Mouse (Mus musculus) cerebellum, adult (tissue): ENCODE measurements around the gene Atrnl1.
"Not testable (repeated sequence)": the region's sequence is repeated elsewhere in the genome, so short reads cannot be mapped to it uniquely, and the experiment has no call there.

Source experiments
- ATAC-seq: cut with Nextera tagmentation; 2 replicates; pipeline ENCODE4 v1.9.2; 2017; ENCODE audit warnings: mild to moderate bottlenecking, moderate library complexity, mixed read lengths; ENCODE audit not compliant: insufficient number of reproducible peaks, low FRiP score, low TSS enrichment

The Atrnl1 gene

DNA sequence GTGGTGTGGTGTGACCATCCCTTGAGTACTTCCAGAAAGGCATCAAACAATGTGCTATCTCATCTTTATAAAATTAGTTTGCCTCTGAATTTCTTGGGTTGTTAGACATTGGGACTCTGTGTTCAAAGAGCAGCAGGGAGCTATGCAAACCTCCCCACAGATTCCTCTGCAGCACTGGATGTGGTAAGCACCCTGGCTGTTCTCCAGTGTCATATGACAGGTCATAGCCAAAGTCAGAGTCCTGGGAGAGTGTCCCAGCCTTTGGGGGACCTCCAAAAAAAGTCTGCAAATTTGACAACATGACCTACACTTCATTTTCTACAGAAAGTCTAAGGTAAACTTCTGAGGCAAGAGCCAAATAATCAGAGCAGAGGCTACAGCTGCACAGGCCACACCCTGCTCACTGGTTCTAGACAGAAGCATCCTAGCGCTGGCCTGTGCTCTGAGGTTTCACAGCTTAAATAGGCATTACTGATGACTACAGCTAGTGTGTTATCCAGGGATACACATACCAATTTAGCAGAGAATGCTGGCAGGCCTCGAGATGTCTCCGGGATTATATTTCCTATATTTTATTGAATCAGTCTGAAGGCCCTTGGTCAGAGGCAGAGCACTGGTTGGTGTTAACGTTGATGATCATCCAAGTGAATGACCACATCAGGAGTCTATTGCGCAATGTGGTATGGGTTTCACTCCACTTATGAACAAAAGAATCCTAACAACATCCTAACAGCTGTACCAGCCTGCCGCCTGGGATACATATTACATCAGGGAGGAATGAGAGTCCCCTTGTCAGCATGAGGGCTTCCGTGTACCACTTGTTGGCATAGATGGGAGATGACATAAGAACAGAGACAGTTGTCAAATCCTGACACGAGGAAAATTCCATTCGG, 406.0 kb downstream of the Atrnl1 start:
- no peak for ATAC-seq

DNA sequence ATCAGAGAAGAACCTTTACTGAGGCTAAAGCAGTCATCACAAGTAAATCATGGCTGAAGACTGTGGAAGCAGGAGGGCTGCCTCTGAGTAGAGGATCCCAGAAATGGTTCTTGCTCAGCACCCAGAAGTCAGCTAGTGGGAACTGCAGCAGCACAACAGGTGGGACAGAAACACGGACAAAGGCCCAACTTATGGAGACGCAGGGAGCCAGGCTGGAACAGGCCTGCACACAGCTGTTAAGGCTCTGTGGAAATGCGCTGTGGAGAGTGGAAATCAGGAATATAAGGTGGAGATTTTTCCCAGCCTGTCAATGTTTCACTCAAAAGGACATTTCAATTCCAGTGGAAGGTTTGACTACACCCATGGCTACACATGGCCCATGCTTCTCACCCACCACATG, 406.6 kb downstream of the Atrnl1 start:
- no peak for ATAC-seq

DNA sequence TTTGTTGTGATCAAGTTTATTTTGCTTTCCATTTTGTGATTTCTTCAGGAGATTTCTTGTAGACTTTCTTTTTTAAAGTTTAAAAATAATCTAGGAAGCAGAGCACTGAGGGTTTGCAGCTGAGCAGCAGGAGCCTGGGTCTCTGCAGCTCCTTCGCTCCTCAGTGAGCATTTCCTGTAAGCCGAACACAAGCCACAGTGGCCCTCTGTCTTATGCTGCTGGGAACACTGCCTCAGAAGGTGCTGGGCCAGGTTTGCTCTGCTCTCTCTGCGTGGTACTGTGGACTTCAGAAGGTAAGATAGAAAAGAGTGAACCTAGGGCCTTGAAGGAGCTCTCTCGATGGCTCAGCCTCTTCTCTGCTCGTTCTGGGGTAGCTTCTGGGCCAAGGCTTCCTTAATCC, 407.9 kb downstream of the Atrnl1 start:
- ATAC-seq, result no peak

DNA sequence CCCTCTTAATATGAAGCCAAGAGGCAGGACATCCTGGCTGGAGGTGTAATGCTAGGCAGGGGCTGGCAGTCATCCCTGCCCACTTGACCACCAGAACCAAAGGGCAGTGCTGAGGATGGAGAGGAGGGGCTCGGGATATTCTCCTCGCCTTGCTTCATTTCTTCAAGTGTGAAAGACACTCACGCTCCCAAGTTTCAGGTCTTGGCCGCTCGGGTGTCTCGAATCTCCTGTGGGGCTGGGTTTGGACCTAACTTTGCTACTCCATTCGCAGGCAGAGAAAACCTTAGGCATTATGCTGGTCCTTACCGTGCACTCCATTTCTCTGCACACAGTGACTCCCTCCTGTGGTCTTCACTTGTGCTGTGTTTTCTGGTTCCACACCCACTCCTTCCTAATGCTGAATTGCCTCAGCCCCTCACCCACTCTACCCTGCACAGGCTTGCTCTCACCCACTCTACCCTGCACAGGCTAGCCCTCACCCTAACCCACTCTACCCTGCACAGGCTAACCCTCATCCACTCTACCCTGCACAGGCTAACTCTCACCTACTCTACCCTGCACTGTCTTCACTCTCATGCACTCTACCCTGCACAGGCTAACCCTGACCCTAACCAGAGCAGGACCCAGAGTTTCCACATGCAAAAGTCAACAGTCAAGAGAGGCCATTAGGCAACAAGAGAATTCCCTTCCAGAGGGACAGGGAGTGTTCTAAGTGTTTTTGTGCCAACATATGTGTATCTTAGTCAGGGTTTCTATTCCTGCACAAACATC, 410.9 kb downstream of the Atrnl1 start:
- ATAC-seq, result no peak

DNA sequence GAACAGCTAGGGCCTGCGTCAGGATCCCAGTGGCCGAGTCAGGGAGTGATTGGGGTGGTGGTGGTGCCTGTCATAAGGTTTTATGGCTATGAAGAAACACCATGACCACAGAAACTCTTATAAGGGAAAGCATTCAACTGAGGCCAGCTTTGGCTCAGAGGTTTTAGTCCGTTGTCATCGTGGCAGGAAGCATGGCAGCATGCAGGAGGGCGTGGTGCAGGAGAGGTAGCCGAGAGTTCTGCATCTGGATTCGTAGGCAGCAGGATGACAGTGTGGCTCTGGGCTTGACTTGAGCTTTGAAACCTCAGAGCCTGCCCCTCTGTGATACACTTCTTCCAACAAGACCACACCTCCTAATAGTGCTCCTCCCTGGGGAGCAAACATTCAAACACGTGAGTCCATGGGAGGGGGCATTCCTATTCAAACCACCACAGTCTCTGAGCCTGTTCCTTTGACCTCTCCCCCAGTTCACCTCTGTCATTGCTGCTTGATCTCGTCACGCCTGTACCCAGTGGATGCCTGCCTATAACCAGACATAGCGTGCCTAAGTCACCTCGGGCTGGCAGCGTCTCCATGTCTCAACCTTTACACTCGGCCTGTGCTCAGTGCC, 412.5 kb downstream of the Atrnl1 start:
- ATAC-seq, result no peak

DNA sequence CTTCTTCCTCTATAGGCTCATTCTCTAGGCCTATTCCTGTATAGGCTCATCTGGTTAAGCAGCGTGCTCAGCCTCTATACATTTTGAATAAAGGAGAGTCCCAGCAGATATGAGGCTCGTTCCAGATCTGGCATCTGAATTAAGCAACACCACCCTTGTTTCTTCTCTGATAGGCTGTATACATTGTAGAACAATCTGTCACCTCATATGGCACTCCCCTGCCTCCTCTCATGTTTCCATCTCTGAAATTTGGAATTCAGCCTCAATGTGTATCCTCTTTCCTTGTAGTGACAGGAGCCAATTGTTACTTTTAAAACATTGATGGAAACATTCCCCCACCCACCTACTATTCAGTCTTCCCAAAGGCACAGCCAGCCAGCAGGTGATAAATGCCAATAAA, 414.2 kb downstream of the Atrnl1 start:
- no peak for ATAC-seq

DNA sequence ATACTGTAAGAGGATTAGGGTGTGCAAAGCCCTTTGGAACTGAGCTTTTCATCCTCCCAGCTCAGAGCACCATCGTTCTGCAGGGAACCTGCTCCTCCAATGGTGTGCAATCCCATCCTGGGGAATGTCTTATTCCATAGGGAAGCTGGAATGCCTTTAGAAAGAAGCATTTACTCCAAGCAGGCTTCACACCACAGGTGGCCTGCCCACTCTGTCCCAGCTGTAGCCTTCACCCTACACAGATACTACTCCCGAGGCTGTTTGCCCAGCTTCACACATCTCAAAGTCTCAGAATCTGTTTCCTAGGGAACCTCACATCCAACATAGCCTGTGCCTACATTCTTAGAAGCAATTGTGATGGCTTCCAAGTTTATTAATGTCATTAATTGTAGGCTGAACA, 418.8 kb downstream of the Atrnl1 start:
- ATAC-seq, result no peak

DNA sequence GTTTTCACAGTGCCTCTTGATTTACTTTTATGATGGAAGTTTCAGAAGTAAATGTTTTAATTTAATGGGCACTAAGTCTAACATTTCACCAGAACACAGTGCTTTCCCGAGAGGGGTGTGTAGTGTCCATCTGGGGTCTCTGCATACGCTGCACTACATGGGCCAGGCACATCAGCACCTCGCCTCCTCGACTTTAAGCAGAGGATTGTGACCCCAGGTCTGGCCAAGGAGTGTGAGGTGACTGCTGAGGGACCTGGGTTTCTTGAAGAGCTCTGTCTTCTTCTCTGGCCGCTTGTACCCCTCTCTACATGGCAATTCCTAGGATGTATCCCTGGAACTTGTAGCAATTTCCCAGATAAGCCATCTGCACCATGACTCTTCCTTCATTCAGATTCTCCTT, 422.4 kb downstream of the Atrnl1 start:
- ATAC-seq, result no peak

DNA sequence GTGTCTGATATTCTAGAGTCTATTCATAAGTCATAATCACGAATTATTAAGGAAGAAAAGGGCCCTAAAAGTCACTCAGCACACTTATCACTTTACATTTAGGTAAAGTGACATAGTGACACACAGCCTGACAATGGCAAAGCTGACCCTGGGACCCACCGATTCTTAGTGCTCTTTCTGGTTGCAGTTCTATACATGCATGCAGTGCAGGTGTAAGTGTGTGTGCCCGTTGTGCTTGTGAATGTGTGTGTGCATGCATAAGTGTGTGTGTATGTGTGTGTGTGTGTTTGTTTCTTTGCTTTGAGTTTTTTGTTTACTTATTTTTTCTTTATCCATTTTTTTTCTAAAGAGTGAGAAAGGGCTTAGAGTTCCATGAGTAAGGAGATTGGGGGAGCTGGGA, 425.3 kb downstream of the Atrnl1 start:
- ATAC-seq, result no peak

DNA sequence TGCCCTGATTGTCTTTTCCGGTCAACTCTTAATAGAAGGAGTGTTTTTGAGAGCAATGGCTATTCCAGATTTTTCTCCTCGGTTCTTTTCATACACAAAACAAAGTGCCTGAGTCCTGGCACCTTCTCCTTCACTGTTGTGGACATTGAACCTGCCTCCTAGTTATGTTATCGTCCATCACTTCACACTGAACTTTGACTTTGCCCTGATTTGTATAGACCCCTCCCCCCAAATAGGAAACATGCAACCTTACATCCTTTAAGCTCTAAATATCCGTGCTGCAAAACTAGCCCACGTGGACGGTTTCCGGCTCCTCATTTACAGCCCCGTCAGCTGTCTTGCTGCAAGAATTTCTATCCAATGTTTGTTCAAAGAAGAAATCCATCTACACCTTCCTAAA, 432.3 kb downstream of the Atrnl1 start:
- ATAC-seq, result no peak

DNA sequence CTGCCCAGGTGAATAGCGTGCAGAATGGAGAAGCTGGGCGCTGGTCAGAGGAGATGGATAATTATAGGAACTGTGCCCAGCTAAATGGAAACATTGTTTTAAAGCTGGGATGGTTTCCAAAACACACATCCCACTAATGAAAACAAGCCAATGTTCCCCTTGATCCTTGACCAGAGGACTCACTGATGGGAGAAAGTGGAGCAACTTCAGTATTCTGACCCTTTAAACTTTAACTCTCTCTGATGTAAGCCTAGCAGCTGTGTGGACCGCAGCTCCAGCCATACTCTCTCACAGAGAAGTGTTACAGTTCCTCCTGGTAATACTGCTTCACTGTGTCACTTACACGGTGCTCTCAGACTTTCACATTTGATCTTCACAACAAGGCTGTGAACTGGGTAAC, 432.7 kb downstream of the Atrnl1 start:
- ATAC-seq, result no peak

DNA sequence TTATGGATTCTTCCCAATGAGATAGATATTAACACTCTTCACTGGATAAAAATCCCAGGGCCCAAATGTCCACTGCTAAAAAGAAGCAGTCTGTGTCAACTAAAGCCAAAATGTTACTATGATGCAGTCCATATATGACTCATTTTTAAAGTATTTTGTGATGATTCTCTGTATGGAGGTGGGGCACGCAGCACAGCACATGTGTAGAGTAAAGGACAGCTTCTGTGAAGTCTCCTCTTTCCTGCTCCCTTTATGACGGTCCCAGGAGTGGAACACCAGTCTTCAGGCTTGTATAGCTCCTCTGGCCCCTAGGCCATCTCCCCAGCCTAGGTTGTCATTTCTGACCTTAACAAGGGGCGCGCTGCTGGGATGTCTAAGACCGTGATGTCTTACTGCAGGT, 434.0 kb downstream of the Atrnl1 start:
- no peak for ATAC-seq

DNA sequence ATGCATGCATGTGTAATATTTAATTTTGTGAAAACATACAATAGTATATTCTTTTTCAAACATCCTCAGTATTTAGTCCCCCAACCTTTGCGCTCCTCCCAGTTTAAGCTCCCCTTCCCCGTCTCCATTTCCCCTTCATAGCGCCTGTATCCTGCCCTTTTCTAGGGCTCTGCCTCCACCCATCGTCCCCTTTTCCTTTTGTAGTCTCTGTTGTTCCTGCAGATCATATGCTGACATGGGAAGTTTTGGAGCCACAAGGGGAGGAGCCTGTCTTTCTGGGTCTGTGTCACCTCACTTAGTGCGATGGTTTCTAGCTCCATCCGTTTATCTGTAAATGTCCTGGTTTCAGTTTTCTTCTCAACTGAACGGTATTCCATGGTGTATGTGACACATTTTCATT, 435.8 kb downstream of the Atrnl1 start:
- no peak for ATAC-seq

DNA sequence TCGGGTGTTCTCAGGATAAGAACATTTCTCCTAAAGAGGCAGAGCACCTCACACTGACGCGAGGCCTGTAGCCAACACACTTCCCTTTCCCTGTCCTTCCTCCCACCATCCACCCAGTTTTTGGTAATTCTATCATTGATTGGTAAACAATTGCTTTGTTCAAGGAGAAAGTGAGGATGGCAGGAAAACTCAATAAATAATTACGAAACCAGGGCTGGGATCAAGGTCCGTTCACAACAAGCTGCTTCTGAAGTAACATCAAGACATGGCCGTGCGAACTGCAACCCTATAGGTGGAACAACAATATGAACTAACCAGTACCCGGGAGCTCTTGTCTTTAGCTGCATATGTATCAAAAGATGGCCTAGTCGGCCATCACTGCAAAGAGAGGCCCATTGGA, 439.6 kb downstream of the Atrnl1 start:
- not testable (repeated sequence) for ATAC-seq

DNA sequence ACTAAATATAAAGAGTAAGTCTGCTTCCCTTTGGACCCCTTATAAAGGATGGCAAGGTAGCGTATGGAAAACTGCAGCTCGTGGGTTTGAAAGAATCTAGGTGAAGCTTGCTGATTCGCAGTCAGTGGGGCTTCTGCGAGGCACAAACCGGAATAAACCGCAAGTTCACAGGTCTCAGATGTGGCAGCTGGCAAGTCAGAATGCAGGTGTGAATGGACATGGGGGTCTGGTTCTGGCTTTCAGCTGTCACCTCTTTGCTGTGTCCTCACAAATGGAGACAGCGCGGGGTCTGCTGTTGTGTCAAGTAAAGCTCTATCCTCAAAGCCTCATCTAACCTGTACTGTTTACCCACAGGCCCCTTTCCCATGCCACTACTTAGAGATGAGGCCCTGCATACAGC, 440.2 kb downstream of the Atrnl1 start:
- no peak for ATAC-seq

DNA sequence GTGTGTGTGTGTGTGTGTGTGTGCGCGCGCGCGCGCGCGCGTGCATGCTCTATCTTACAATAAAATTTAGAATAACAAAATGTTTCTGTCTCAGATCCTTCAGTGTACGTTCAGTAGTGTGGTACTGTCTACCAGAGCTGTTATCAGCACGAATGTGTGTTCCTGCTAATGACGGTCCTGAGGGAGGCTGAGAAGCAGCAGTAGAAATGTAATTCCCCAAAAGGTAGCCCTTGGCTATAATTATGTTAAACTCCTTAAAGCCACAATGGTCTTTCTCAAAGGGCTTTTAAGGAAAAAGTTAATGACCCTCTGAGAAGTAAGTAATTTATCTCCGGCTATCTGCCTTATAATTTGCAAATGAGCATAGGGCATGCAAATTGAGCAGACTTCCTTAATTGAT, 441.1 kb downstream of the Atrnl1 start:
- ATAC-seq, result no peak

DNA sequence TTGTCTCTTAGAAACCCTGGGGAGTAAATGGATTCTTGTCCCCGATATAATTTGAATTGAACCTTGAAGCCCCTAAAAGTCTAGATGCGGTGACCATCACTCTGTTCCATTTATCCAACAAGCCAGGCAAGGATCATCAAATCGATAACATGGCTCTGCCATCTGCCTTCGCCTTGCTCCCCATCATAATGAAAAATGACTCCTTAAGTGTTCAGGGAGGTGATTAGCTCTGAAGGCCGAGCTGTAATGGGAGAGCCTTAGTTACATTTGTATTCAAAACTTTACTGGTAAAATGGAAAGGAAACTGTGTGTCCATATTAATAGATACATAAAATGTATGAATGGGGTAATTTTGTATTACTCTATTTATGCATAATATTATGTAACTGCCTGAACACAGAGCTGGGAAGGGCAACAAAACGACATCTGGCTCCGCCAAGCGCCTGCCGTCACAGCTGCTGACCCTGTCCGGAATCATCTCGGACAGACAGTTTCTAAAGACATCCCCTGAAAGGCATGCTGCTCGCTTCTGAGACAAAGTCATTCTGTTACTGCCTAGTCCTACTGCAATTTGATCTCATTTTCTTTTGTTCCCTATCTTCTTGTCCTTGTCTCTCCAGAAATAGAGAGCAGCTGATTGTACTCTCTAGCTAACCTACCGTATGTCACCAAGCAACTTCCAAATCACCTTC, 441.8 kb downstream of the Atrnl1 start:
- ATAC-seq, result no peak

DNA sequence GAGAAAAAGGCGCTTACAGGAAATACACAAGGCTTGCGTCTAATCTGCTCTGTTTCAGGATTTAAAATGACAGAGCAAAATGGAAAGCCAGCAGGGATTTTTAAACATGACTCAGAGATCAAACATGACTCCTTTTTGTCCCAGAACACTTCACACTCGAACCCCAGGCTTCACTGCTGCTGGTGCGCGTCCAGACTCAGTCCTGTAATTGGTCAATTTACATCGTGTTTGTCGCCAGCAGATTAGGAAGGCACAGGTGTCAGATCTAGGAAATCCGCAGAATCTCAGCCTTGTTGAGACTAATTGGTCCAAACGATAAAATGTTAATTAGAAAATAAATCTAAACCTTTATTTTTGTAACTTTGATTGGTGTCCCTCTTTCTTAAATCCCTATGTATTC, 448.9 kb downstream of the Atrnl1 start:
- ATAC-seq, result no peak

DNA sequence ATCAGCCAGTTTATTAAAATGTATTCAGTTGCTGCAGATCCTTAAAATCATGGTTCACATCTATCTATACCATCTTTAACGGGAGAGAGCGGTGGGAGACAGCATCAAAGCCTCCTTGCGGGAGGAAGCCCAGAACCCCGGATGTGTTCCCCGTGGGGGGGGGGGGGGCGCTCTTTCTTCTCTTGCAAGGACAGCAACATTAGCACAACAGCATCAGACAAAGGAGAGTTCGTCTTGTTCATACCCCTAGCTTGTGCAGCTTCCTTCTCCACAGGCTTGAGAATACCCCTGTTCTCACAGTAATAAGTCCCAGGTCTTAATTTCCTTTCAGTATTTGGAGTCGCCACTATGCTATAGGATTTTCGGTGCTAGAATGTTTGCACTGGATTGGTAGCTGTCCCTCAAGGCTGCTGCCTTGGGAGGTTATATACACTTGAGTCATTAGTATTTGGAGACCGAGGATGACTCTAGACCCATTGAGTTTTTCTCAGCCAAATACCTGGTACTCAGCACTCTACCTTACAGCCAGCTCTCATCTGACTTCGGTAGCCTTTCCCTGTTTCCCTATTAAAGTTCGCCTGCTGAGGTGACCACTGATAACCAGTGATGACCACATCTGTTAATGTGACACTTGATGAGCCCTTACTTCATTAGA, 449.5 kb downstream of the Atrnl1 start:
- ATAC-seq, result no peak

DNA sequence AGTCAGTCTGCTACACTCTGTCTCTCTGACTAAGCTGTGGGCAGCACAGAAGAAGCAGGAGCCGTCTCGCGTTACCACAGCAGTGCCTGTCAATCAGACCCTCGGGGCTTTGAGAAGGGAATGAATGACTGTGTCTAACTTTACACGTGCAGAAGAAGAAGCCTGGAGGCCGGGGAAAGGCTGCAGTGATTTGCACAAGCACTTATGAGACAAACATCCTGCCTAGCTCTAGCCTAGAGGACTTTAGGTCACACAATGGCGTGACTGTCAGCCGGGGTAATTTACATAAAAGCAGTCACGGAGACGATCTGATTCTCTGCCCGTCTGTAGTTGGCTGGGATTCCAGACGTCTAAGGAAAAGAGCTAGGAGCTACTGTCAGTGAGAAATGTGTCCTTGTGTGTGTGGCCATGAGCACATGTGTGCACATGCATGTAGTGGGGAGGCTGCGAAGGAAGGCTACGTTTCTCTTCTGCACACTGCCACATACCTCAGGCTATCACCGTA, 450.1 kb downstream of the Atrnl1 start:
- no peak for ATAC-seq
